ENCODE assay signal across 8 mouse cellular contexts in genomic region chr1:133245690-133246619, GRCm38 (mm10).
DNase-seq lines count a peak whose midpoint lies in the region; ATAC-seq and TF ChIP-seq lines count a peak whose summit lies in the region.

No protein-coding gene starts in this region.

- peak overlapping the region; percentile 75 for H3K27ac ChIP-seq in heart, postnatal 0 days (ENCODE audit: low read depth)
- H3K27ac ChIP-seq in midbrain, embryonic 10.5 days (replicated peaks), result peak overlapping the region; percentile 87

- no peaks in the 10 kb centered on the region for H3K36me3 ChIP-seq in heart, postnatal 0 days (replicated peaks; ENCODE audit: control insufficient read depth, insufficient read depth, low read length)
- H3K36me3 ChIP-seq in midbrain, embryonic 10.5 days, result no peaks in the 10 kb centered on the region; the same call in 1 of the 2 replicates

- WGBS in heart, postnatal 0 days, result 30% methylated on average over 12 of the region's 12 CpGs
- 27% methylated on average over 12 of the region's 12 CpGs for WGBS in midbrain, embryonic 10.5 days

- DNase-seq in MN1 (ENCODE audit: low spot score), result peak; percentile 72
- peak; percentile 78 for DNase-seq in brain, embryonic 14.5 days (ENCODE audit: low read depth)
- peak; percentile 47 for DNase-seq in heart, postnatal 0 days (ENCODE audit: low spot score)
- DNase-seq in kidney, postnatal 4 days, result peak; percentile 77 to 84
- DNase-seq in midbrain, embryonic 10.5 days (ENCODE audit: low spot score), result peak; percentile 47
- DNase-seq in cerebellum, adult 11-12 months, result no peak
- no peak for DNase-seq in thymus, adult 18-20 months

- H3K4me3 ChIP-seq in heart, postnatal 0 days (ENCODE audit: low read depth, low read length), result peak overlapping the region; percentile 21
- H3K4me3 ChIP-seq in midbrain, embryonic 10.5 days, result peak overlapping the region; percentile 37

- H3K4me1 ChIP-seq in heart, postnatal 0 days (ENCODE audit: control insufficient read depth, insufficient read depth), result peaks cover 53% of the 10 kb centered on the region
- H3K4me1 ChIP-seq in midbrain, embryonic 10.5 days, result peaks cover 48% of the 10 kb centered on the region

- H3K9ac ChIP-seq in heart, postnatal 0 days (replicated peaks; ENCODE audit: low read depth, low read length), result peak overlapping the region; percentile 43

- peak overlapping the region; percentile 46 for H3K4me2 ChIP-seq in heart, postnatal 0 days (ENCODE audit: low read depth, low read length)

- ATAC-seq in heart, postnatal 0 days (ENCODE audit: insufficient read depth, low read depth), result peak; percentile 59
- no peak for ATAC-seq in monocyte, adult 5-6 weeks (replicated peaks; ENCODE audit: insufficient number of reproducible peaks, low FRiP score, low TSS enrichment, poor library complexity, severe bottlenecking)

- H3K9me3 ChIP-seq in heart, postnatal 0 days (replicated peaks; ENCODE audit: control insufficient read depth, low read length), result no peaks in the 10 kb centered on the region
- H3K9me3 ChIP-seq in midbrain, embryonic 10.5 days (replicated peaks), result no peaks in the 10 kb centered on the region

- H3K27me3 ChIP-seq in heart, postnatal 0 days (ENCODE audit: control insufficient read depth, insufficient read depth, low read length), result no peaks in the 10 kb centered on the region
- H3K27me3 ChIP-seq in midbrain, embryonic 10.5 days (ENCODE audit: low read depth, poor library complexity, severe bottlenecking), result no peaks in the 10 kb centered on the region

- no peak for TF ChIP-seq POLR2A in brain, embryonic 14.5 days (IDR thresholded peaks at IDR 0.05; ENCODE audit: borderline replicate concordance, extremely low read depth, insufficient read depth, insufficient read length, poor library complexity, severe bottlenecking)

- no peak for TF ChIP-seq CTCF in brain, embryonic 14.5 days (IDR thresholded peaks at IDR 0.05; ENCODE audit: borderline replicate concordance, extremely low read depth, insufficient read depth, insufficient read length)
- no peak for TF ChIP-seq CTCF in heart, postnatal 0 days (IDR thresholded peaks at IDR 0.05; ENCODE audit: low read depth)

- no peak for TF ChIP-seq EP300 in heart, postnatal 0 days (IDR thresholded peaks at IDR 0.05; ENCODE audit: low read depth)

Comparison
In these comparisons a context has a peak if more than half of its experiments do, and no peak if none do; other contexts are left out.
1. DNase-seq: peak in MN1 (single experiment), brain, embryonic 14.5 days (single experiment), heart, postnatal 0 days (single experiment), kidney, postnatal 4 days (2 of 2) and midbrain, embryonic 10.5 days (single experiment); none in cerebellum, adult 11-12 months (single experiment) and thymus, adult 18-20 months (0 of 2).